Mouse (Mus musculus) cortical plate, adult 2 months (tissue): ENCODE data around the gene Slc6a12.

ENCODE experiments used
- CTCF ChIP-seq: fragments of 200-500 bp; IDR thresholded peaks from 2 replicates; pipeline ENCODE4 v1.5.1; 2011; ENCODE audit warnings: mild to moderate bottlenecking, control low read depth, low read length; ENCODE audit not compliant: insufficient read depth; ENCODE audit errors: extremely low read depth
- POLR2A ChIP-seq: fragments of 200-500 bp; IDR thresholded peaks from 2 replicates; pipeline ENCODE4 v1.6.1; 2011; ENCODE audit warnings: mild to moderate bottlenecking, low read length, control low read depth; ENCODE audit not compliant: insufficient read depth; ENCODE audit errors: extremely low read depth

- TF ChIP-seq CTCF (no peak), POLR2A (no peak)
Observed at GRCm38 (mm10) chr6:121343026-121343770, at the start of gene Slc6a12.
